Mouse (Mus musculus): ENCODE data around the gene Slc5a4a. TPM values are rescaled to one million over a fixed set of nuclear protein-coding genes. Genes with fewer than 3 reads are reported as not detected.

Gene Slc5a4a
- 0.35 TPM for polyA plus RNA-seq (2014; fragmentation: Illumina TruSeq; extraction: RNeasy Lipid Tissue Mini Kit (QIAGEN cat#74804); ENCODE audit: low read depth, low replicate concordance)

DNA sequence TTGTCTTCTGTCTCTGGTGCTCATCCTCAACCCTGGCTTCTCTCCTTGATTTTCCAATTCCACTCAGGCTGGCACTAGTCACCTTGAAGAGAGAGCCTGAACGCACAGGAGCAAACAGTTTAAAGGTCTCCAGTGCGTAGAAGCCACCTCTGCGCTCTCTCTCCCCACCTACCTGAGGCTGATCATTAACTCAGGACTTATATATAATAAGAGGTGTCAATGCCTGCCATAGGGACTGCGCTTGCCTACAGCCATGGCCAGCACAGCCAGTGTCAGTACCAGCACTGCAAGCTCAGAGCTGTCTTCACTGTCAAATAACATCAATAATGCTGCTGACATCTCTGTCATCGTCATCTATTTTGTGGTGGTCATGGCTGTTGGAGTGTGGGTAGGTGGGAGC, at the start of gene Slc5a4a:
Slc5a4a (plus strand) TSS at position 174 of the 400 bp plus-strand sequence.

DNA sequence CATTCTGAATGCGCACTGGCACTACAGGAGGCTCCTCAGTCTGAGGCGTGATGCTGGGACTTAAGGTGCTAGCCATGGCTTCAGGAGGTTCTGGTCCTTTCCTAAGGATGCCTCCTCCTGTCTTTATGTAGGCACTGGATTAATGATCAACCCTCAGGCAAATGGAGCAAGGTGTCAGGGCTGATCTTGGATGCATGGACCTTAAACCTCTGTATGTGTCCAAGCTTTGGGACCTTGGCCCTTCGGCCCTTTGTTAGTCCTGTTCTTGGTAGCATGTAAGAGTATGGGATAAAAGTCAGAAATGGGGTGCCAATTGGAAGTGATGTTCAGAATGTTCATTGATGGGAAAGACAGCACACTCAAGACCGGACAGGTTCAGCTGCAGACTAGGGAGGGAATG, 36.4 kb upstream of the Slc5a4a start, which contains the start of gene Slc5a4b:
Slc5a4b (minus strand) TSS at position 101 of the 400 bp plus-strand sequence.

DNA sequence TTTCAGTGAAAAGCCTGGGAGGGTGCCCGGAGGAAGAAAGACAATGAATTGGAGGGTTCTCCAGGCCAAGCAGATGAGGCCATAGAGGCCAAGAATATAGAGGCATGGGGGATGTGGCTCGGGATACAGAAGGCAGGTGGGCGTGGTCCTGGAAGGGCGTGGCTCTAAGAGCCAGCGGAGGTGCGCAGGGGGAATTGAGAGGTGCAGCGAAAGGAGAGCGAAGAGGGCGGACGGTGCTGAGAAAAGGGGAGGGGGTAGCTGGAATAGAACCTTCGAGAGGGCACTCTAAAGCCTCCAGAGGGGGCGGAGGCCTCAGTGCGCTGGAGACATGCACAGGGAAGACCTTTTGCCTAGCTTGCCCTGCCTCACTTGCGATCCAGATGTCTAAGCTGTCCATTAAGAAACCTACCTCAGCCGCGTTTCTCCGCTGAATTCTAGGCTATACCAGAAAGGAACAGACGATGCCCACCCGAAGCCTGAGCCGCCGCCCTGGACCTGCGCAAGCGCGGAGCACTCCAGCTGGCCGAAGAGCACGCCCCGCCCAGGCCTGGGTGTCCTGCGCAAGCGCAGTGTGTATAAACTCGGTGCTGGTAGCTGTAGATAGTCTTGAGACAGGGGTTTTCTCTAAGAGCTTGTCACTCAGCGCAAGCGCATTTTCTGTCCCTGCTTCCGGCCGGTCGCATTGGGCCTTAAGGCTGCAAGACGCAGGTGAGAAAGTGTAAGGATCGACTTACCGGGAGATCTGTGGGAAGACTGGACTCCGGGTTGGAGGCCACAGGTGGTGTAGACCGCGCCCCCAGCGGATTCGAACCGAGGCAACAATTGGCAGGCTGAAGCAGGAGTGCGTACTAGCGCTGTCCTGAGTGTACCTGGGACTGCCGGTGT, 90.3 kb downstream of the Slc5a4a start, which contains the start of gene Prmt2:
Prmt2 (minus strand) TSS at position 525 of the 885 bp plus-strand sequence.

Other genes starting within 250 kb of the Slc5a4a start
- 15.9 TPM for gene Smarcb1, start 225.8 kb upstream of the Slc5a4a start, polyA plus RNA-seq (2014; fragmentation: Illumina TruSeq; extraction: RNeasy Lipid Tissue Mini Kit (QIAGEN cat#74804); ENCODE audit: low read depth, low replicate concordance)
- 5.2 TPM for gene Chchd10, start 214.3 kb upstream of the Slc5a4a start, polyA plus RNA-seq (2014; fragmentation: Illumina TruSeq; extraction: RNeasy Lipid Tissue Mini Kit (QIAGEN cat#74804); ENCODE audit: low read depth, low replicate concordance)
- 2.2 TPM for gene Mmp11, start 211.0 kb upstream of the Slc5a4a start, polyA plus RNA-seq (2014; fragmentation: Illumina TruSeq; extraction: RNeasy Lipid Tissue Mini Kit (QIAGEN cat#74804); ENCODE audit: low read depth, low replicate concordance)
- 0.69 TPM for gene Gm867, start 206.8 kb upstream of the Slc5a4a start, polyA plus RNA-seq (2014; fragmentation: Illumina TruSeq; extraction: RNeasy Lipid Tissue Mini Kit (QIAGEN cat#74804); ENCODE audit: low read depth, low replicate concordance)
- not detected for gene Vpreb3, start 204.4 kb upstream of the Slc5a4a start, polyA plus RNA-seq (2014; fragmentation: Illumina TruSeq; extraction: RNeasy Lipid Tissue Mini Kit (QIAGEN cat#74804); ENCODE audit: low read depth, low replicate concordance)
- 6.6 TPM for gene Gm5134, start 192.9 kb upstream of the Slc5a4a start, polyA plus RNA-seq (2014; fragmentation: Illumina TruSeq; extraction: RNeasy Lipid Tissue Mini Kit (QIAGEN cat#74804); ENCODE audit: low read depth, low replicate concordance)
- 7.3 TPM for gene Zfp280b, start 114.8 kb upstream of the Slc5a4a start, polyA plus RNA-seq (2014; fragmentation: Illumina TruSeq; extraction: RNeasy Lipid Tissue Mini Kit (QIAGEN cat#74804); ENCODE audit: low read depth, low replicate concordance)
- gene Slc5a4b, start 36.5 kb upstream of the Slc5a4a start, polyA plus RNA-seq (2014; fragmentation: Illumina TruSeq; extraction: RNeasy Lipid Tissue Mini Kit (QIAGEN cat#74804); ENCODE audit: low read depth, low replicate concordance): 2.6 TPM
- gene Prmt2, start 90.4 kb downstream of the Slc5a4a start, polyA plus RNA-seq (2014; fragmentation: Illumina TruSeq; extraction: RNeasy Lipid Tissue Mini Kit (QIAGEN cat#74804); ENCODE audit: low read depth, low replicate concordance): 0.60 TPM
- gene S100b, start 106.4 kb downstream of the Slc5a4a start, polyA plus RNA-seq (2014; fragmentation: Illumina TruSeq; extraction: RNeasy Lipid Tissue Mini Kit (QIAGEN cat#74804); ENCODE audit: low read depth, low replicate concordance): 0.36 TPM
- gene Dip2a, start 197.8 kb downstream of the Slc5a4a start, polyA plus RNA-seq (2014; fragmentation: Illumina TruSeq; extraction: RNeasy Lipid Tissue Mini Kit (QIAGEN cat#74804); ENCODE audit: low read depth, low replicate concordance): 5.0 TPM